Mouse (Mus musculus) cerebellum, postnatal 14 days (tissue): ENCODE data around the gene Ddx3y.

Experiments
- DNase-seq, 2 experiments: peaks; one replicate each; pipeline ENCODE4 v3.0.0; 2021; ENCODE audit warnings: mixed read lengths in 2 of 2

Ddx3y gene

DNA sequence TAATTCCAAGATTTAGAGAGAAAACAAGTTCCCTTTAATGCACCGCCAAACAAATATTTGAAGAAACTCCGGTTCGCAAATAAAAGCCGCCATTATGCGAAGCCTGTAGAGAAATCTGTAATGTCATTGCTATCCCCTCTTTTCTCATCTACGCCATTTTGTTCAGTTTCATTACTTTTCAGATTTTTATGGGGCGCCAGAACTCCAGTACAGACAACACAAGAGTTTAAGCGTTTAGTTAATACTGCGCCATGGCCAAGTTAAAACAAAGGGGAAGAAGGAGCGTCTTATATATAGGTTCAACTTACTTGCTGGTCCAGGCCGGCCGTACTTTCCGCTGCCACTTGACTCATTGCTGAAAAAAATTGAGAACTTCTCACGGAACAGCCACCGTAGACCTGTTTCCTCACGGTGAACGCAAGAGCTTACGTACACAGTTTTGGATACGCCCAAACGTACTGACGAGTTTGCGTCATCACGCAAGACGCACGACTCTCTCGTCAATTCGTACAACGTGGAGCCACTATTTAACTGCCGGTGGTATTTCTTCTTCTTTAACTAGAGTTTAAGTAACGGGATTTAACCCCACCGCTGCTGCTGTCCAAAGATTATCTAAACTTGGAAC lies at the start of gene Ddx3y:
TSS of gene Ddx3y (minus strand) at position 459 of the 625 bp plus-strand sequence.
- peak in 1 of 2 experiments; percentile 75 for DNase-seq

GRCm38 (mm10) chrY:1293708-1294107 lies 7.3 kb upstream of the Ddx3y start:
- no peak for DNase-seq

GRCm38 (mm10) chrY:1285735-1286134 lies 694 bp downstream of the Ddx3y start:
- DNase-seq: peak in 1 of 2 experiments; percentile 20

GRCm38 (mm10) chrY:1246117-1246516 lies 40.3 kb downstream of the Ddx3y start:
- peak in 1 of 2 experiments; percentile 1 for DNase-seq

DNA sequence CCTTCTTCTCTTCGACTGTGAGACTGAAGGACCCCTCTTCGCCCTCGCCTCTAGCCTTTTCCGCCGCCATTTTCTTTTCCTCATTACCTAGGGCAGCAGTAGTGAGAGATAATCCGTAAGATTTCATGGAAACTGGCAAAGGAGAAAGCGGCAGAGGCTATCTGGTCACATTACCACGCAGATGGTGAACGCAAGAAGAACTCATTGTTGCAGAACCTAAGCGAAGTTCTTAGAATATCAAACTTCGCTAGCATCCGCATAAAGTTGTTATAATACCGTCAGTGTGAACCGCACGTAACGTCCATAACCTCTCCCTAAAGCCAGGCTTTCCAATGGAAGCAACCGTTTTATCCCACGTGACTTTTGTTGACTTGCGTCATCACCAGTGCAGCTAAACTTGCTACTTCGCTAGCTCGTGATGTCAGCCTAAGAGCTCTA lies 41.0 kb downstream of the Ddx3y start, which contains the start of gene Uty:
TSS of gene Uty (minus strand) at position 334 of the 438 bp plus-strand sequence.
- DNase-seq: peak in 1 of 2 experiments; percentile 76

- peak in 1 of 2 experiments; percentile 6 for DNase-seq
Observed at GRCm38 (mm10) chrY:1244940-1245339, 41.5 kb downstream of the Ddx3y start.

DNA sequence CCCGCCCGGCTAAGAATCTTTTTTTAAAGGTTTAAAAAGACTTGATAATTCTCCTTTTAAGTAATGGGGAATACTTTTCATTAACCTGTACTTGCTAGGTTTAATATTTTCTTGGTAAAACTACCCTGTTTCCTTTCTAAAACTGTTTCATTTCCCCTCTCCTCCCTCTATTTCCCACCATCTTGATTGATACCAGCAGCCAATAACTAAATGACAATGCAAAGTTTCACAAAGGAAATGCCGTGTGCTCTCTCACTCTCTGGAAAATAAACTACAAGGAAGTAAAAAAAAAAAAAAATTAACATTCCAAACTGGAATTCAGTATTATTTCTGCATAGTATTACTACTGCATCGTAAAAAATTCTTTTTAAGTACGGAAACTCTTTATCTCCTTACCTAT lies 42.0 kb downstream of the Ddx3y start:
- DNase-seq: no peak

DNA sequence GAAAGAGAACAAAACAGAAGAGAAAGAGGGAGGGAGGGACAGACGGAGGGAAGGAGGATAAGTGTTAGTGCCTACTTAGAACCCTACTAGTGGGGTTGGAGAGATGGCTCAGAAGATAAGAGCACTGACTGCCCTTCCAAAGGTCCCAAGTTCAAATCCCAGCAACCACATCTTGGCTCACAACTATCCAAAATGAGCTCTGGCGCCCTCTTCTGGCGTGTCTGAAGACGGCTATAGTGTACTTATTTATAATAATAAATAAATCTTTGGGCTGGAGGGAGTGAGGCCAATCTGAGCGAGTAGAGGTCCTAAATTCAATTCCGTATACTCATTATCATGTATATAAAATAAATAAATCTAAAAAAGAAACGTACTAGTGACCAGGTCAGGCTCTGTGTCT lies 66.4 kb downstream of the Ddx3y start:
- DNase-seq: no peak
